Mouse (Mus musculus): Measurements from ENCODE around the gene Crebl2. TPM values are rescaled to one million over a fixed set of nuclear protein-coding genes. Genes with fewer than 3 reads are reported as not detected.

The Crebl2 gene
- polyA plus RNA-seq (2011; ENCODE audit: insufficient read depth, insufficient read length, low read depth, missing spikeins): 6.1 and 7.6 TPM in 2 replicates

DNA sequence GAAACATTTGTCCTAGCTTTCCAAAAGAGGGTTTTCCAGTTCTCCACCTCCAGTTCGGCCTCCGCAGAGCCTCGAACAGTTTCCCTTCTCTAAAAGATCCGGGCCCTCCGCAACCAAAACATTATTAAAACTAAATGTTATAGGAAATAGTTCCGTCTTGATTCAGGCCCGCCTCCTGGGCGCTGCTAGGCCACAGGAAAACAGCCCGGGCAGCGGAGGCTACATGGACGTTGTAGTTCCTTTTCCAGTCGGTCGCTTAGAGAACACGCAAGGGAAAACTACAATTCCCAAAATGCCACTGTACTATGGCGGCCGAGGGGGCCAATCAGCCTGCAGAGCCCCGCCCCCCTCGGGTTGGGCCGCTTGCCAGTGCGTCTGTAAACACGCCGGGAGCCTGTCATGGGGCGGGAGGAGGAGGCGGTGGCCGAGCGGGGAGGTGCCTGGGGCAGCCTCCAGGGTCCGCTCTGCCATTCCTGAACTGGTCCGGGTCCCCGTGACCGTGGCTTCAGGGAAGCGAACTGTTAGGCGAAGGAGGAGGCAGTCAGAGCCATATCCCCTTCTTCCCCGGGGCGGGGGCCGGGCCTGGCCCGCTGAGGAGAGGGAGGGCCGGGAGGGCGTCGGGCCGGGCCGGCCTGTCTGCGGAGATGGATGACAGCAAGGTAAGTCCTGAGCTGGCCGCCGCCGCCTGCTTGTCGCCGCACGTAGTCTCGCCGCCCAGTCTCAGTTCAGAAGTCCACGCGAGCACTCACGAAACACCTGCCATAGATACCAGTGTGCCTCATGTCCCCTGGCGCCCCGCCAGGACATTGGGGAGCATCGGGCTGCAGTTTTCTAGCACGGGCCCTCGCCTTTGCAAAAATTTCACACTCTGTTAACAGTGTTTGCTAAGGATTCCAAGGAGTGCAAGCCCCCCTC, at the start of gene Crebl2:
Gene Crebl2, plus strand, starts transcription at position 369 of the 915 bp plus-strand sequence.
- Histone ChIP-seq H3K27ac (ENCODE audit: insufficient read depth, low read length) (no peak within 1 kb of the TSS), H3K9ac (ENCODE audit: low read depth, poor library complexity, severe bottlenecking) (peak within 1 kb of the TSS; percentile 66)
- TF ChIP-seq EP300 (IDR thresholded peaks at IDR 0.05; ENCODE audit: insufficient read depth, low read depth, low read length) (no peak), POLR2A (IDR thresholded peaks at IDR 0.05; ENCODE audit: insufficient read depth, low read length) (no peak), CTCF (IDR thresholded peaks at IDR 0.05; ENCODE audit: low read depth, low read length) (no peak)

GRCm38 (mm10) chr6:134781494-134781913, 48.5 kb upstream of the Crebl2 start:
- Histone ChIP-seq H3K27me3 (ENCODE audit: control insufficient read depth, insufficient read depth, low read length, poor library complexity, severe bottlenecking) (no peaks in the 10 kb centered on the region), H3K9ac (ENCODE audit: low read depth, poor library complexity, severe bottlenecking) (no peak overlapping the region)

More for the DNA sequence above, at the start of gene Crebl2:
- H3K27me3 ChIP-seq (ENCODE audit: control insufficient read depth, insufficient read depth, low read length, poor library complexity, severe bottlenecking): no peaks in the 10 kb centered on the region
- no peaks in the 10 kb centered on the region for H3K36me3 ChIP-seq (ENCODE audit: control insufficient read depth, insufficient read depth, low read length, poor library complexity, severe bottlenecking)
- no peaks in the 10 kb centered on the region for H3K4me1 ChIP-seq (ENCODE audit: control insufficient read depth, insufficient read depth, low read length)
- no peaks in the 10 kb centered on the region for H3K9me3 ChIP-seq (replicated peaks; ENCODE audit: control insufficient read depth, insufficient read depth, low read length, poor library complexity, severe bottlenecking)
- H3K4me3 ChIP-seq (ENCODE audit: low read depth, low read length): peak within 1 kb of the TSS; percentile 78

DNA sequence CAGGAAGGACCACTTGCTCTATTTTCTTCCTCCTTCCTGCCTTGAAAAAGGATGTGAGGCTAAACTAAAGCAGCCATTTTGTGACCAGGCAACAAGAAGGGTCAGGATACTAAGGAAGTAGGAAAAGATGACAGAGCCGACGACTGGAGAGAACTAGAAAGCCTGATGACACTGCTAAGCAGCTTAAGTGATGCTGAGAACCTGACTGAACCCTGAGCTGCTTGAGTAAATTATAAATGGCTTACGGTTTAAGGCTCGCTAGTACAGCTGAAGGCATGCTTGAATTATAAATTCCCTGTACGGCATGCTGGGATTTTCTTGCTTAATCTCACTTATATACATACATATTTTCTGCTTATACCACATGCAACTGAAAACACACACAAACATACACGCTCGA, 47.1 kb upstream of the Crebl2 start:
- no peak overlapping the region for H3K27ac ChIP-seq (ENCODE audit: insufficient read depth, low read length)
- no peaks in the 10 kb centered on the region for H3K4me1 ChIP-seq (ENCODE audit: control insufficient read depth, insufficient read depth, low read length)
- no peaks in the 10 kb centered on the region for H3K27me3 ChIP-seq (ENCODE audit: control insufficient read depth, insufficient read depth, low read length, poor library complexity, severe bottlenecking)
- H3K9me3 ChIP-seq (replicated peaks; ENCODE audit: control insufficient read depth, insufficient read depth, low read length, poor library complexity, severe bottlenecking): no peaks in the 10 kb centered on the region
- TF ChIP-seq CTCF (IDR thresholded peaks at IDR 0.05; ENCODE audit: low read depth, low read length) (no peak), POLR2A (IDR thresholded peaks at IDR 0.05; ENCODE audit: insufficient read depth, low read length) (no peak), EP300 (IDR thresholded peaks at IDR 0.05; ENCODE audit: insufficient read depth, low read depth, low read length) (no peak)
- H3K9ac ChIP-seq (ENCODE audit: low read depth, poor library complexity, severe bottlenecking): no peak overlapping the region
- no peak overlapping the region for H3K4me3 ChIP-seq (ENCODE audit: low read depth, low read length)
- no peaks in the 10 kb centered on the region for H3K36me3 ChIP-seq (ENCODE audit: control insufficient read depth, insufficient read depth, low read length, poor library complexity, severe bottlenecking)

More at GRCm38 (mm10) chr6:134781494-134781913, 48.5 kb upstream of the Crebl2 start:
- TF ChIP-seq POLR2A (IDR thresholded peaks at IDR 0.05; ENCODE audit: insufficient read depth, low read length): no peak
- no peak for TF ChIP-seq CTCF (IDR thresholded peaks at IDR 0.05; ENCODE audit: low read depth, low read length)
- Histone ChIP-seq H3K4me1 (ENCODE audit: control insufficient read depth, insufficient read depth, low read length) (no peaks in the 10 kb centered on the region), H3K4me3 (ENCODE audit: low read depth, low read length) (no peak overlapping the region), H3K36me3 (ENCODE audit: control insufficient read depth, insufficient read depth, low read length, poor library complexity, severe bottlenecking) (no peaks in the 10 kb centered on the region), H3K9me3 (replicated peaks; ENCODE audit: control insufficient read depth, insufficient read depth, low read length, poor library complexity, severe bottlenecking) (no peaks in the 10 kb centered on the region), H3K27ac (ENCODE audit: insufficient read depth, low read length) (no peak overlapping the region)

DNA sequence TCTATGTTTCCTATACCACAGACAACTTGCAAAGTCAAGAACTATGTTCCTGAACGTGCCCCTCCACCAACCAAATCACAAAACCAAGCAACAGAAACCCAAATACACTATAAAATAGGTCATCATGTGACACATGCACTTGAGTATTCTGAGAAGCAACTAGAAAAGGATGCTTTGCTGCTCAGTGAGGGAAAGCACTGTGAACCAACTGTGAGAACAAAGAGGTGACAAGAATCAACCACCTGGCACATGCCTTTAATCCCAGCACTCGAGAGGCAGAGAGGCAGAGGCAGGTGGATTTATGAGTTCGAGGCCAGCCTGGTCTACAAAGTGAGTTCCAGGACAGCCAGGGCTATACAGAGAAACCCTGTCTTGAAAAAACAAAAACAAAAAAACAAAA, 43.5 kb upstream of the Crebl2 start:
- no peaks in the 10 kb centered on the region for H3K4me1 ChIP-seq (ENCODE audit: control insufficient read depth, insufficient read depth, low read length)
- H3K4me3 ChIP-seq (ENCODE audit: low read depth, low read length): no peak overlapping the region
- no peak overlapping the region for H3K9ac ChIP-seq (ENCODE audit: low read depth, poor library complexity, severe bottlenecking)
- TF ChIP-seq EP300 (IDR thresholded peaks at IDR 0.05; ENCODE audit: insufficient read depth, low read depth, low read length) (no peak), CTCF (IDR thresholded peaks at IDR 0.05; ENCODE audit: low read depth, low read length) (no peak), POLR2A (IDR thresholded peaks at IDR 0.05; ENCODE audit: insufficient read depth, low read length) (no peak)
- H3K27ac ChIP-seq (ENCODE audit: insufficient read depth, low read length): no peak overlapping the region
- H3K36me3 ChIP-seq (ENCODE audit: control insufficient read depth, insufficient read depth, low read length, poor library complexity, severe bottlenecking): no peaks in the 10 kb centered on the region
- H3K9me3 ChIP-seq (replicated peaks; ENCODE audit: control insufficient read depth, insufficient read depth, low read length, poor library complexity, severe bottlenecking): no peaks in the 10 kb centered on the region
- H3K27me3 ChIP-seq (ENCODE audit: control insufficient read depth, insufficient read depth, low read length, poor library complexity, severe bottlenecking): no peaks in the 10 kb centered on the region

GRCm38 (mm10) chr6:134789100-134789499, 40.9 kb upstream of the Crebl2 start:
- TF ChIP-seq CTCF (IDR thresholded peaks at IDR 0.05; ENCODE audit: low read depth, low read length): no peak
- no peak for TF ChIP-seq POLR2A (IDR thresholded peaks at IDR 0.05; ENCODE audit: insufficient read depth, low read length)
- no peak for TF ChIP-seq EP300 (IDR thresholded peaks at IDR 0.05; ENCODE audit: insufficient read depth, low read depth, low read length)
- H3K27ac ChIP-seq (ENCODE audit: insufficient read depth, low read length): no peak overlapping the region
- H3K9me3 ChIP-seq (replicated peaks; ENCODE audit: control insufficient read depth, insufficient read depth, low read length, poor library complexity, severe bottlenecking): no peaks in the 10 kb centered on the region
- no peaks in the 10 kb centered on the region for H3K36me3 ChIP-seq (ENCODE audit: control insufficient read depth, insufficient read depth, low read length, poor library complexity, severe bottlenecking)
- H3K9ac ChIP-seq (ENCODE audit: low read depth, poor library complexity, severe bottlenecking): no peak overlapping the region
- no peak overlapping the region for H3K4me3 ChIP-seq (ENCODE audit: low read depth, low read length)
- H3K27me3 ChIP-seq (ENCODE audit: control insufficient read depth, insufficient read depth, low read length, poor library complexity, severe bottlenecking): no peaks in the 10 kb centered on the region; the same call in 1 of the 2 replicates
- peaks cover 2% of the 10 kb centered on the region for H3K4me1 ChIP-seq (ENCODE audit: control insufficient read depth, insufficient read depth, low read length)
